Mouse (Mus musculus) heart, postnatal 0 days (tissue): ENCODE results near the gene Spns2.

Source experiments
- CTCF ChIP-seq: IDR thresholded peaks from 2 replicates; pipeline ENCODE4 v1.5.1; 2016; ENCODE audit warnings: antibody characterized with exemption, control low read depth, low read depth
- EP300 ChIP-seq: IDR thresholded peaks from 2 replicates; pipeline ENCODE4 v1.6.1; 2016; ENCODE audit warnings: antibody characterized with exemption, low read depth

DNA sequence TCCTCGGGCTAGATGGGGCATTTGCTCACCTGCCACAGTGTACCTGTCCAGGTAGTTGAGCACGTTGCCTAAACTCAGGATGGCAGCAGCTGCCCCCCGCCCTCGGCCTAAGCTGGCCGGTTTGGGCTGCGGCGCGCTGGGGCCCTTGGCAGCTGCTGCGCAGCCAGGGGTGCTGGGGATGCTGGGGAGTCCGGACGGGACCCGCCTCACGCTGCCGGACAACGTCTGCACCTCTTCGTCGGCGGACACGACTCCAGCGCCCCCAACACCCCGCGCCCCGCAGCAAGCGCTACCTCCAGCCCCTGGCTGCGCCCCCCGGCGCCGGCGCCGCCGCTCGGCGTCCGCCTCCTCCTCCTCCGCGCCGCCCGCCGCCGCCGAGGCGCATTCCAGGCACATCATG lies 307 bp downstream of the Spns2 start:
- no peak for TF ChIP-seq CTCF
- TF ChIP-seq EP300, result no peak
